ENCODE assay signal across 10 mouse cellular contexts in the genomic region with DNA sequence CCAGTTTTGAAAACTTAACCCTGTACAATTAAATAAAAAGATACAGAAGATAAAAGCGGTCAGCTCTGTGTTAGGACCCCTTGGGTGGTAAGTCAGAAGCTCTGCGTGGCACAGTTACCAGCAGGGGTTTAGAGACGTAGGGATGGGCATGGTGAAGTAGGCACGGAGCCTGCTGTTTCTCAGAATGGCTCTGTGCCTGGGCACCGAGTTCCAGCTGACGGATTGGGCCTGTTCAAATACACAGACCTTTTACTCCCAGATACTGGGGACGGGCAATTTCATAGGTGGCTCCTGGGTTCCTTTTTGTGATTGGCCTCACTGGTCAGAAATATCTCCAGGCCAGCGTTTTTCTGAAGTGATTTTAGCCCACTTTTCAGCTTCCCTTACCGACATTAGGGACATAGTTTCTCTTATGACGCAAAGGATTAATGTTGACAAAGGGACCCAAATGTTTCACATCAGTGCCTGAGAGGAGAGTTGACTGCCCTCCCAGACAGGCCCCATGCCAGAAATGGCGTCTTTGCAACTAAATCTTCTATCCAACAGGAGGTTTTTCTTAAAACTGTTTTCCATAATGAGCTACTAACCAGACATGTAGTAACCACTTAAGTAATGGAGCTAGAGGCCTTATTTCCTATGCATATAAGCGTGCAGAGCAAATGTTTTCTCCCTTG.
DNase-seq lines count a peak whose midpoint lies in the region; ATAC-seq and TF ChIP-seq lines count a peak whose summit lies in the region.
"Had no signal": no experiment of that assay in that cellular context is flagged by ENCODE, and none has a peak within 500 bp of the region (broad histone marks: within the 10 kb centered on the region; RNA-seq: fewer than 3 reads in every experiment).

No protein-coding gene starts in this region.

- no peak for DNase-seq in intestine, embryonic 14.5 days (ENCODE audit: low spot score)
- DNase-seq in cerebellum, adult 9-11 months = peak; percentile 70
- DNase-seq in heart, postnatal 10 days = peak; percentile 56 to 61
- DNase-seq in liver, postnatal 0 days = no peak
- DNase-seq in left cerebral cortex, adult 8-10 months (ENCODE audit: low spot score in 2 of 2) = no peak
- DNase-seq in forebrain, embryonic 14.5 days (ENCODE audit: low spot score) = no peak
- DNase-seq: embryo, embryonic 11 days had no signal

- H3K27ac ChIP-seq in intestine, embryonic 14.5 days (ENCODE audit: low read depth) = peak overlapping the region; percentile 51
- no peak overlapping the region for H3K27ac ChIP-seq in intestine, postnatal 0 days (ENCODE audit: low read depth, low read length)
- H3K27ac ChIP-seq in liver, postnatal 0 days (ENCODE audit: low read depth) = peak overlapping the region; percentile 88
- H3K27ac ChIP-seq in forebrain, embryonic 14.5 days (ENCODE audit: low read depth, low read length) = no peak overlapping the region

- peaks cover 66% of the 10 kb centered on the region for H3K4me1 ChIP-seq in intestine, embryonic 14.5 days (replicated peaks; ENCODE audit: control insufficient read depth, insufficient read depth, low read length)
- peaks cover 35% of the 10 kb centered on the region for H3K4me1 ChIP-seq in intestine, postnatal 0 days (replicated peaks; ENCODE audit: control insufficient read depth, insufficient read depth, low read length)
- H3K4me1 ChIP-seq in liver, postnatal 0 days (ENCODE audit: insufficient read depth) = peaks cover 60% of the 10 kb centered on the region
- H3K4me1 ChIP-seq in forebrain, embryonic 14.5 days (ENCODE audit: control insufficient read depth, insufficient read depth, low read length) = peaks cover 10% of the 10 kb centered on the region

- no peaks in the 10 kb centered on the region for H3K27me3 ChIP-seq in intestine, embryonic 14.5 days (replicated peaks; ENCODE audit: control insufficient read depth, insufficient read depth, low read length)
- H3K27me3 ChIP-seq in intestine, postnatal 0 days (replicated peaks; ENCODE audit: control insufficient read depth, insufficient read depth, low read length) = no peaks in the 10 kb centered on the region
- no peaks in the 10 kb centered on the region for H3K27me3 ChIP-seq in liver, postnatal 0 days (ENCODE audit: insufficient read depth, low read length)
- no peaks in the 10 kb centered on the region for H3K27me3 ChIP-seq in forebrain, embryonic 14.5 days (replicated peaks; ENCODE audit: control insufficient read depth, insufficient read depth, low read length)
- H3K27me3 ChIP-seq: Patski had no signal

- TF ChIP-seq EP300 in liver, postnatal 0 days (IDR thresholded peaks at IDR 0.05; ENCODE audit: low read depth) = no peak

- no peak overlapping the region for H3K4me3 ChIP-seq in intestine, embryonic 14.5 days (ENCODE audit: low read depth, low read length)
- no peak overlapping the region for H3K4me3 ChIP-seq in intestine, postnatal 0 days (ENCODE audit: low read depth, low read length)
- H3K4me3 ChIP-seq in liver, postnatal 0 days (ENCODE audit: low read depth, low read length) = no peak overlapping the region
- no peak overlapping the region for H3K4me3 ChIP-seq in forebrain, embryonic 14.5 days (ENCODE audit: low read depth, low read length)

- H3K9me3 ChIP-seq in intestine, embryonic 14.5 days (ENCODE audit: control insufficient read depth, low read length) = no peaks in the 10 kb centered on the region
- no peaks in the 10 kb centered on the region for H3K9me3 ChIP-seq in intestine, postnatal 0 days (ENCODE audit: control insufficient read depth)
- no peaks in the 10 kb centered on the region for H3K9me3 ChIP-seq in liver, postnatal 0 days (ENCODE audit: low read length)
- no peaks in the 10 kb centered on the region for H3K9me3 ChIP-seq in forebrain, embryonic 14.5 days (replicated peaks; ENCODE audit: control insufficient read depth, low read length)

- peak overlapping the region; percentile 22 for H3K4me2 ChIP-seq in intestine, embryonic 14.5 days (ENCODE audit: low read length)
- H3K4me2 ChIP-seq in intestine, postnatal 0 days (replicated peaks; ENCODE audit: low read depth) = no peak overlapping the region
- H3K4me2 ChIP-seq in liver, postnatal 0 days (ENCODE audit: low read depth, low read length) = 0 out of 2 replicates have a peak overlapping the region, but pooled peaks have one; percentile 9
- H3K4me2 ChIP-seq in forebrain, embryonic 14.5 days (ENCODE audit: low read length) = no peak overlapping the region

- no peak for ATAC-seq in intestine, embryonic 14.5 days (replicated peaks; ENCODE audit: low FRiP score, low TSS enrichment, low read depth)
- no peak for ATAC-seq in intestine, postnatal 0 days
- ATAC-seq in liver, postnatal 0 days = peak; percentile 6; the same call in 1 of the 2 replicates
- no peak for ATAC-seq in erythroblast, adult 5-6 weeks (replicated peaks; ENCODE audit: low FRiP score, poor library complexity, severe bottlenecking)
- ATAC-seq in forebrain, embryonic 14.5 days = no peak
- ATAC-seq: Patski had no signal

- intact Hi-C loops in heart, postnatal 10 days (cut with DNase I) = no loop called here

- no peak overlapping the region for H3K9ac ChIP-seq in intestine, embryonic 14.5 days (ENCODE audit: low read length)
- H3K9ac ChIP-seq in intestine, postnatal 0 days (ENCODE audit: low read depth, low read length) = no peak overlapping the region
- no peak overlapping the region; the same call in 1 of the 2 replicates for H3K9ac ChIP-seq in liver, postnatal 0 days (replicated peaks)
- no peak overlapping the region for H3K9ac ChIP-seq in forebrain, embryonic 14.5 days (ENCODE audit: low read length)

- TF ChIP-seq CTCF in intestine, postnatal 0 days (IDR thresholded peaks at IDR 0.05; ENCODE audit: low read depth) = no peak
- TF ChIP-seq CTCF in liver, postnatal 0 days (IDR thresholded peaks at IDR 0.05; ENCODE audit: low read depth) = no peak

- WGBS in intestine, embryonic 14.5 days = 43% methylated on average over 12 of the region's 12 CpGs
- WGBS in intestine, postnatal 0 days = 57% methylated on average over 12 of the region's 12 CpGs
- WGBS in liver, postnatal 0 days (ENCODE audit: insufficient replicate concordance) = 62% methylated on average over 12 of the region's 12 CpGs
- WGBS in forebrain, embryonic 14.5 days = 64% methylated on average over 12 of the region's 12 CpGs

- H3K36me3 ChIP-seq in intestine, embryonic 14.5 days (ENCODE audit: control insufficient read depth, insufficient read depth, low read length) = no peaks in the 10 kb centered on the region
- H3K36me3 ChIP-seq in intestine, postnatal 0 days (ENCODE audit: control insufficient read depth, insufficient read depth) = no peaks in the 10 kb centered on the region
- H3K36me3 ChIP-seq in liver, postnatal 0 days (replicated peaks; ENCODE audit: insufficient read depth, low read length) = no peaks in the 10 kb centered on the region
- H3K36me3 ChIP-seq in forebrain, embryonic 14.5 days (ENCODE audit: control insufficient read depth, insufficient read depth, low read length) = no peaks in the 10 kb centered on the region

Comparison
In these comparisons a context has a peak if more than half of its experiments do, and no peak if none do; other contexts are left out.
1. H3K27ac ChIP-seq: peak in intestine, embryonic 14.5 days (single experiment) and liver, postnatal 0 days (single experiment); none in intestine, postnatal 0 days (single experiment) and forebrain, embryonic 14.5 days (single experiment).
2. H3K4me2 ChIP-seq: peak in intestine, embryonic 14.5 days (single experiment) and liver, postnatal 0 days (single experiment); none in intestine, postnatal 0 days (single experiment) and forebrain, embryonic 14.5 days (single experiment).
3. DNase-seq: peak in cerebellum, adult 9-11 months (single experiment) and heart, postnatal 10 days (2 of 2); none in intestine, embryonic 14.5 days (single experiment), liver, postnatal 0 days (single experiment), left cerebral cortex, adult 8-10 months (0 of 2) and forebrain, embryonic 14.5 days (single experiment).